Mouse (Mus musculus): ENCODE measurements at regions not wholly inside any gene's neighbourhood (a gene's known extent, or its start where the extent isn't known, plus 50 kb on each side); places are given as distances from the start of the nearest gene placed in this dataset.

DNA sequence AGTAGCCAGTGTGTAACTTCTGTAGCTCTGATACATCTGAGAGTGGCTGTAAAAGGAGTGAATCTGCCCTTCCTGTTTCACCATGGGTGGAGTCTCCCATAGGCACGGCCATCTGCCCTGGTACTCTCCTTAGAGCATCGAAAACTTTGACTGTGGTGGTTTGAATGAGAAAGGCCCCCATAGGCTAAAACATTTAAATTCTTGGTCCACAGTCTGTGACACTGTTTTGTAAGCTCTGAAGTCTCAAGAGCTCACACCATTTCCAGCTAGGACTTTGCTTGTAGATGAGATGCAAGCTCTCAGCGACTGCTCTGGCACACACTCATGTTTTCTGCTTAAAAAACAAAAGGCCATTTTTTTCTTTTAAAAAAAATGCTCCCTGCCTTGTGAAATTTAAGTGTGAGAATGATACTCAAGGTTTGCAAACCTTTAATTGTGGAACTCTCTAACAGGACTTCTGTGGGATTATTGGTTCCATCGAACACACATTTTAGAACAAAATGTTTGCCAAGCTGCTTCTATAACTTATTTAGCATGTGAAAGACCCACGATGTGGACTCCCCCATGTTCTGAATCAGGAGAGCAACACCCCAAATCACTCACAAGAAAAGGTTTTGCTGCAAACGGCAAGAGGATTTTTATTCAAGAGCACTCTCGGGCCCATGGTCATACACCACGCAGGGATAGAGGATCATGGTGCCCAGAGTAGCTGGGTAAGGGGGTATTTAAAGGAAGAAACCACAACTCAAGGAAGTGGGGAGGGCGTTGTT lies 65.7 kb upstream of the Klf12 start:
- no peak for DNase-seq

DNA sequence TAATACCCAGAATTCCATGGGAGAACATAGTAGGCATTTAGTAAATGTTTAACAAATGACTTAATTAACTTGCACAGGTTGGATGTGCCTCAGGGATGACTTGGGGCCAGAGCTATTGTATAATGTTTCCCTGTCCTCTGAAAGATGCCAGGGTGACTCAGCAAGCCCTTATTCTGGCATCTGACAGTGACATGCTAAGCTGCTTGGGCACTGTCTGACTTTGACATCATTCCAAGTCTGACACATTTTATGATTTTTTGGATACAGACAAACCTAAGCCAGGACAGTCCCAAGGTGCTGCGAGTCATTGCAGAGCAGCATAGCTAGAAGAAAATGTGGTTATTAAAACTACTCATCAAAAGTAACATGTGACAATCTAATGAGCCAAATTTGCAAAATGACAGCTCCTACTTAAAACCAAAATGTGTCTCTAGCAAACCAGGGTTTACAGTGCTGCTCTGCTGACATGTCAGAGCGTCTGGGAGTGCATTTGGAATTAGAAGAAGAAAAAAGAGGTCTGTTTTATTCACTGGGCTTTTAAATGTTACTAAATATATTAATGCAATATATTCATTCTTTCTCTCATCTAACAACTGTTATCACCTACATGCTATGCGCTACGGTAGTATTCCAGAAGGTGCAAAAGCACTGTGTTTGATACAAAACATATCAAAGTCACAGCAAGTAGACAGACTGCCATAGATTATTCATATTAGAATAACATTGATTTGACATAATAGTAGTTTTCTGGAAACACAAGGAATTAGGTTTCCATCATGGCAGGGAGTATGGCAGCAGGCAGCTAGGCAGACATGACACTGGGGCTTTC lies 64.1 kb upstream of the Klf12 start:
- peak; percentile 8 for DNase-seq

DNA sequence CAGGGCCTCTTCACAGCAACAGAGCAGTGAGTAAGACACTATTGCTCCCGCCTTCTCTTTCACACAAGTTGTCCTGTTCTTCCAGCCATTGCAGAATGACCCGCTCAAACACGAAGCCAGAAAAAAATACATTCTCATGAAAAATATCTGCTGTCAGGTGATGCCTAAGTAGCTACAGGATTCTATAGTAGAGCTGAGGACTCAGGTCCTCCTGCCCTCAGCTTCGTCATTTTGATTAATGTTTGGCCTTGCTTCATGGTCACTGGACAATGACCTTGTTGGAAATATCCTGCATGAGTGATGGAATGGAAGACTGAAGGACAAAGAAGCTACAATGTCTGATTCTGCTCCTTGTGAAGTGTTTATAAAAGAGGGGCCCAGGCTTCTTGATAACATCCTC lies 52.4 kb upstream of the Klf12 start:
- DNase-seq: no peak

Measured in cerebellum, adult 9-10 months (tissue).